Mouse (Mus musculus): ENCODE measurements around the gene Slc25a10.

DNA sequence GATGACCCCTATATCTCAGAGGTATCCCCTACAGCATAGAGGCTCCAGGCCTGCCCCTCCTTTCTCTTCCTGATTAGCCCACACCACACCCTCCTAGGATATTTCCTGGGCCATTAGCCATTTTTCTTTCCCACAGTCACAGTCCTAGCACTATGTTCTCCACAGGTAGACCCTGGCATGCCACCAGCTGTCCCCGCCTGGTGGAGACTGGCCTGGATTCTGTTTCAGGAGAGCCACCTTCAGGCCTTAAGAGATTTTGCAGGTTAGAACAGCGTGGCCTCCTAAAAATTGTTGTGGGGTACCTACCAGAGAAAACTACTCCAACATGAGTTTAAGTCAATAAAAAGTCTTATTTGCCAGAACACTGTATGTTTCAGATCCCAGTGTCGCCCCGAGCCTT, 15.3 kb downstream of the Slc25a10 start:
- TF ChIP-seq CTCF (IDR thresholded peaks at IDR 0.05; ENCODE audit: insufficient read depth, low read length) (peak; percentile 44; the same call in 1 of the 2 replicates), POLR2A (IDR thresholded peaks at IDR 0.05; ENCODE audit: borderline replicate concordance, extremely low read depth, low read depth, low read length) (no peak)

All from lung, adult 2 months (tissue).